8 mouse cellular contexts compared by ENCODE assay signal in the genomic region with DNA sequence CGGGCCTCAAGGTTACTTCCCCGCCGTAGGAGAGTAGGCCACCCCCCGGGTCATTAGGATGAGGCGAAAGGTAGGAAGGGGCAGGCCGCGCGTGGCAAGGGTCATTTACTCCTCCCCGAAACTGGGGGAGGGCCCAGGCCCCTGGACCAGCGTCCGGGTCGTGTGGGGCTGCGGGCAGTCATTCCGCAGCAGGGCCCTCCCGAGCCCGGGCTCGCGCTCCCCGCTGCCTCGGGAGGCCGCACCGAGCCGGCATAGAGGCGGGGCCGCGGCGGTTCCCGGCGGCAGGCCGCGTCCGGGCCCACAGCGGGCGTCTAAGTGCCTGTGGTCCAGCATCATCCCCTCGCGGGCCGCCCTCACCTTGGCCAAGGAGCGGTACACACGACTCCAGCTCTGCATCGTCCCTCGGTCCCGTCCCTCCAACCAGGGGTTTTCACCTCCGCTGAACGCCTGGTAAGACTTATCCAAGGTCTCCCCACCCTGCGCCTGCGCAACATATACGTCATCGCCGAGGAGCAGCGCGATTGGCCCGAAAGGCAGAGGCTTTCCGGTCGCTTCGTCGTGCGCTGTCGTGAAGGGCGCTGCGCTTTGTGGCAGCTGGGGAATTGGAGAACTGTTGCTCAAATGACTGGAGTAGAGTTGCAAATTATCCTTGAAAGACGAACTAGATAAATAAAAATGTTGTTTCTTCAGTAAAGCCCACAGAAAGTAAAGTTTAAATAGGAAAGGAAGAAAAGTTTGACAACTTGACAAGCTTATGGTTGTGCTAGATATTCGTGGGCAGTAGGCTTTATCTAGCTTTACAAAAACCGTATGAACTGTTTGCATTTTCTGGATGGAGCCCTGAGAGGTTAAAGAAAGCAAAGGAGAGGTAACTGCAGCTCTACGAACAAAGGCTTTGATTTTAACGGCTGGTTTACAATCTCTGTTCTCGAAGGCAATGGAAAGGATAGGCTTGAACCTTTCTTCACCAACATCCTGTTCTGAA. TPM values are rescaled to one million over a fixed set of nuclear protein-coding genes. Genes with fewer than 3 reads are reported as not detected.
A peak's percentile ranks its signal among the peaks of the same experiment; 100 is the strongest.
DNase-seq lines count a peak whose midpoint lies in the region; ATAC-seq and TF ChIP-seq lines count a peak whose summit lies in the region.

A gene (minus strand): TSS at position 510 of the 985 bp plus-strand sequence.

- TF ChIP-seq POLR2A in kidney, adult 2 months (IDR thresholded peaks at IDR 0.05; ENCODE audit: low read depth, low read length) = peak; percentile 85
- peak; percentile 59 for TF ChIP-seq POLR2A in spleen, adult 2 months (IDR thresholded peaks at IDR 0.05; ENCODE audit: low read depth, low read length)

- no peaks in the 10 kb centered on the region for H3K27me3 ChIP-seq in embryonic facial prominence, embryonic 13.5 days
- H3K27me3 ChIP-seq in kidney, adult 2 months (replicated peaks; ENCODE audit: control insufficient read depth, insufficient read depth, low read length) = no peaks in the 10 kb centered on the region
- no peaks in the 10 kb centered on the region for H3K27me3 ChIP-seq in limb, embryonic 12.5 days
- no peaks in the 10 kb centered on the region for H3K27me3 ChIP-seq in midbrain, embryonic 15.5 days (replicated peaks)
- no peaks in the 10 kb centered on the region for H3K27me3 ChIP-seq in spleen, adult 2 months (ENCODE audit: control insufficient read depth, insufficient read depth, low read length)

- peaks cover 19% of the 10 kb centered on the region for H3K36me3 ChIP-seq in embryonic facial prominence, embryonic 13.5 days
- peaks cover 3% of the 10 kb centered on the region for H3K36me3 ChIP-seq in kidney, adult 2 months (ENCODE audit: control insufficient read depth, insufficient read depth, low read length)
- peaks cover 21% of the 10 kb centered on the region for H3K36me3 ChIP-seq in limb, embryonic 12.5 days
- peaks cover 8% of the 10 kb centered on the region for H3K36me3 ChIP-seq in midbrain, embryonic 15.5 days (replicated peaks)
- peaks cover 5% of the 10 kb centered on the region for H3K36me3 ChIP-seq in spleen, adult 2 months (ENCODE audit: control insufficient read depth, insufficient read depth, low read length)

- H3K9me3 ChIP-seq in embryonic facial prominence, embryonic 13.5 days = no peaks in the 10 kb centered on the region
- no peaks in the 10 kb centered on the region for H3K9me3 ChIP-seq in limb, embryonic 12.5 days
- no peaks in the 10 kb centered on the region for H3K9me3 ChIP-seq in midbrain, embryonic 15.5 days

- peaks cover 9% of the 10 kb centered on the region for H3K4me1 ChIP-seq in embryonic facial prominence, embryonic 13.5 days
- H3K4me1 ChIP-seq in kidney, adult 2 months (ENCODE audit: control insufficient read depth, insufficient read depth, low read length) = peaks cover 6% of the 10 kb centered on the region; the same call in 1 of the 2 replicates
- peaks cover 8% of the 10 kb centered on the region for H3K4me1 ChIP-seq in limb, embryonic 12.5 days (replicated peaks)
- H3K4me1 ChIP-seq in midbrain, embryonic 15.5 days = peaks cover 21% of the 10 kb centered on the region
- no peaks in the 10 kb centered on the region; the same call in 1 of the 2 replicates for H3K4me1 ChIP-seq in spleen, adult 2 months (ENCODE audit: control insufficient read depth, insufficient read depth, insufficient read length)

- ATAC-seq in embryonic facial prominence, embryonic 13.5 days (ENCODE audit: insufficient number of reproducible peaks, insufficient read depth, low FRiP score, low TSS enrichment, low read depth) = peak; percentile 97
- peak; percentile 91 for ATAC-seq in limb, embryonic 12.5 days (ENCODE audit: insufficient number of reproducible peaks, insufficient read depth, low FRiP score, low TSS enrichment, low read depth)
- ATAC-seq in midbrain, embryonic 15.5 days (replicated peaks) = peak; percentile 100

- DNase-seq in 3134 (ENCODE audit: extremely low read depth, insufficient read length, low spot score) = peak; percentile 91
- DNase-seq in adrenal gland, postnatal 36 days = peak; percentile 98 to 99
- peak; percentile 98 to 99 for DNase-seq in heart, adult 18-20 months
- DNase-seq in kidney, adult 2 months = peak; percentile 98
- DNase-seq in spleen, adult 2 months (ENCODE audit: low read depth in 1 of 2, low spot score in 2 of 2) = peak; percentile 91 to 97

- peak within 1 kb of the TSS; percentile 82 for H3K4me2 ChIP-seq in embryonic facial prominence, embryonic 13.5 days
- H3K4me2 ChIP-seq in limb, embryonic 12.5 days = peak within 1 kb of the TSS; percentile 89
- H3K4me2 ChIP-seq in midbrain, embryonic 15.5 days = peak within 1 kb of the TSS; percentile 73

- peak within 1 kb of the TSS; percentile 97 for H3K9ac ChIP-seq in embryonic facial prominence, embryonic 13.5 days
- peak within 1 kb of the TSS; percentile 95 for H3K9ac ChIP-seq in limb, embryonic 12.5 days (replicated peaks)
- H3K9ac ChIP-seq in midbrain, embryonic 15.5 days = peak within 1 kb of the TSS; percentile 87

- H3K4me3 ChIP-seq in embryonic facial prominence, embryonic 13.5 days = peak within 1 kb of the TSS; percentile 99
- peak within 1 kb of the TSS; percentile 89 for H3K4me3 ChIP-seq in kidney, adult 2 months (ENCODE audit: insufficient read depth, low read depth, low read length)
- H3K4me3 ChIP-seq in limb, embryonic 12.5 days (replicated peaks) = peak within 1 kb of the TSS; percentile 97
- peak within 1 kb of the TSS; percentile 74 for H3K4me3 ChIP-seq in midbrain, embryonic 15.5 days
- peak within 1 kb of the TSS; percentile 71 for H3K4me3 ChIP-seq in spleen, adult 2 months (ENCODE audit: extremely low read depth, insufficient read depth, insufficient read length)

- 5% methylated on average over 64 of the region's 66 CpGs for WGBS in embryonic facial prominence, embryonic 13.5 days
- 4% methylated on average over 66 of the region's 66 CpGs for WGBS in kidney, adult 2 months
- 5% methylated on average over 66 of the region's 66 CpGs for WGBS in limb, embryonic 12.5 days
- 5% methylated on average over 66 of the region's 66 CpGs for WGBS in midbrain, embryonic 15.5 days
- WGBS in spleen, adult 2 months = 5% methylated on average over 65 of the region's 66 CpGs

- H3K27ac ChIP-seq in embryonic facial prominence, embryonic 13.5 days = peak within 1 kb of the TSS; percentile 81
- peak within 1 kb of the TSS; percentile 96 for H3K27ac ChIP-seq in kidney, adult 2 months (ENCODE audit: insufficient read depth, low read depth, low read length)
- peak within 1 kb of the TSS; percentile 84 for H3K27ac ChIP-seq in limb, embryonic 12.5 days
- H3K27ac ChIP-seq in midbrain, embryonic 15.5 days = peak within 1 kb of the TSS; percentile 79
- peak within 1 kb of the TSS; percentile 72 for H3K27ac ChIP-seq in spleen, adult 2 months (ENCODE audit: insufficient read depth, low read length)

- no peak for TF ChIP-seq CTCF in kidney, adult 2 months (conservative IDR thresholded peaks at IDR 0.05; ENCODE audit: insufficient read depth, insufficient read length, low read depth, low read length)
- TF ChIP-seq CTCF in spleen, adult 2 months (IDR thresholded peaks at IDR 0.05; ENCODE audit: extremely low read depth, insufficient read depth, insufficient read length, insufficient replicate concordance) = no peak

RNA-seq across cellular contexts. Expression of the gene that starts here (rescaled TPM):
- total RNA-seq in adrenal gland, postnatal 36 days (2021) = 100 to 1,000 TPM; 290 to 341 TPM
- polyA plus RNA-seq in embryonic facial prominence, embryonic 13.5 days (2015; fragmentation: Nextera tagmentation; extraction: Ambion mirVana) = 138 and 142 TPM in 2 replicates
- 100 to 1,000 TPM; 445 to 463 TPM for total RNA-seq in heart, adult 18-20 months (2021)
- 50.6 and 72.5 TPM in 2 replicates for polyA plus RNA-seq in kidney, adult 2 months (2012; rRNA removed)
- polyA plus RNA-seq in limb, embryonic 12.5 days (2016; fragmentation: Nextera tagmentation; extraction: Ambion mirVana) = 160 and 167 TPM in 2 replicates
- 105 and 116 TPM in 2 replicates for polyA plus RNA-seq in midbrain, embryonic 15.5 days (2015; fragmentation: Nextera tagmentation; extraction: Ambion mirVana)
- polyA plus RNA-seq in spleen, adult 2 months (2012; rRNA removed) = 3.8 and 5.1 TPM in 2 replicates

Comparison
In these comparisons a context has a peak if more than half of its experiments do, and no peak if none do; other contexts are left out.
1. Peak in every context shown above with its lines: DNase-seq, ATAC-seq, H3K4me3 ChIP-seq and H3K27ac ChIP-seq.